Mouse (Mus musculus): Measurements from ENCODE around the gene Rock2.

Gene Rock2

GRCm38 (mm10) chr12:16872006-16872405, 22.7 kb upstream of the Rock2 start:
- no peak for DNase-seq

GRCm38 (mm10) chr12:16872926-16873464, 21.7 kb upstream of the Rock2 start:
- no peak for DNase-seq

DNA sequence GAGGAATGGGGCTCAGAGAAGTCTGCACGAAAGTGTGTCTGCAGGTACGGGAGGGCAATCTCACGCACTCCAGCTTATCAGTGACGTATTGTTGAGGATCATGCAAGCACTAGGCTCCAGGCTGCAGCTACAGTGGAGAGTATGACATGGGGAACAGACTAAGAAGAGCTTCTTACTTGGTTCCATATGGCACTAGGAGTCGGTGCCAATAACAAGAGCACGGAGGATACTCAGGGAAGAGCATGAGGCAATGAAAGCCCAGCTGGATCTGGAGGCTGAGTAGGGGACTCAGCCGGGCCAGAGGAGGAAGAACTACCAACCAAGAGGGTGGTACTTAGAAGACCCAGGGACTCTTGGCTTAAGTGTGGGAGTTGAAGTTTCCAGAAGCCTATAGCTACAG, 21.1 kb upstream of the Rock2 start:
- DNase-seq, result no peak

DNA sequence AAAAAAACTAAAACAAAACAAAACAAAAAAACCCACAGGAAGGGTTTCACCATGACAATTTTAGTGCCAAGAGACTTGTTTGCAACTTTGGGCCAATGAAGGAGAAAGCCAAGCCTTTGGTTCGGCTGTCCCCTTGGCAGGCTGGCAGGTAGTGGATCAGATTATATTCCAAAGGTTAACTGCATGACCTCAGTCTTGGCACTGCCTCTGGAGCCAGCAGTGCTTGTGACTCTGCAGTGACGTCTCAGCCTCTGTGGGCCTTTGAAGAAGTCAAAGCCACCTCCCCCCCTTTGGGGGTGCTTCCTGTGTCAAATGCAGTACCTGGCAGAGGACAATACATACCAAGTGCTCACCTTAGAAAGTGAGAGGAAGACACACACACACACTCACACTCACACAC, 20.6 kb upstream of the Rock2 start:
- DNase-seq, result no peak

- DNase-seq, result no peak
These were observed 19.4 kb upstream of the Rock2 start for GRCm38 (mm10) chr12:16875269-16875668.

DNA sequence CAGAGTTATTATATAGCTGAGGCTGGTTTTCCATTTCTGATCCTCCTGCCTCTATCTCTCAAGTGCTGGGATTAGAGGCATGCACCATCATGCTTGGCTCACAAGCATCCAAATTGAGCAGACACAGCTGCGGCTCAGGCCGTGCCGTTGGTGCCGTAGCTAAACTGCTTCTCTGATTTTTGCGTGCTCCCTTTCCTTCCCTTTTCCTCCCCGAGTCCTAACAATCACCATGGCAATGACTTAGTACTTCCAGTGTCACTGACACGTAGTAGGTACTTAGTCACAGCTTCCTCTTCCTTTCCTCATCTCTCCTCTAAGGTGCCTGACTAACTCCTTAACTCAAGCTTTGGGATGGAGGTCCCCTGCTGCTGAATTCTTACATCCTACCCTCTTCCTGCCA, 19.0 kb upstream of the Rock2 start:
- DNase-seq, result no peak

DNA sequence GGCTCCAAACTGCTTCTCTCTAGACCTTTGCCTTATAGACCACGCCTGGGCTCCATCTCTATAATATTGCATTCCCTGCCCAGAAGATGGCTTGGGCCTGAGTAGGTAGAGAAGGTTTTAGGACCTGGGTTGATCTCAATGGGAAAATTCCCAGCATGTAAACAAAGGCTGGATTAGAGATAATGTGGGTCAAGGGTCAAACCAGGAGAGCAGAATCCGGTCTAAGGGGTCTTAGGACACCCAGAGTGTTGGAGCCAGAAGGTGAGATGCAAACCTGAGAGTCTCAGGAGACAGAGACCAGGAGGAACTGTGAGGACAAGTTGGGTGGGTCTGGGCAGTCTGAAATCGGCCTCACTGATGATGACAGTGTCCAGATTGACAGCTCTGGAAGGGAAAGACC, 18.0 kb upstream of the Rock2 start:
- DNase-seq, result no peak

GRCm38 (mm10) chr12:16877141-16877540, 17.6 kb upstream of the Rock2 start:
- DNase-seq, result no peak

- no peak for DNase-seq
These were observed 17.0 kb upstream of the Rock2 start for GRCm38 (mm10) chr12:16877679-16878078.

- DNase-seq, result no peak
These were observed 15.3 kb upstream of the Rock2 start for GRCm38 (mm10) chr12:16879369-16879768.

DNA sequence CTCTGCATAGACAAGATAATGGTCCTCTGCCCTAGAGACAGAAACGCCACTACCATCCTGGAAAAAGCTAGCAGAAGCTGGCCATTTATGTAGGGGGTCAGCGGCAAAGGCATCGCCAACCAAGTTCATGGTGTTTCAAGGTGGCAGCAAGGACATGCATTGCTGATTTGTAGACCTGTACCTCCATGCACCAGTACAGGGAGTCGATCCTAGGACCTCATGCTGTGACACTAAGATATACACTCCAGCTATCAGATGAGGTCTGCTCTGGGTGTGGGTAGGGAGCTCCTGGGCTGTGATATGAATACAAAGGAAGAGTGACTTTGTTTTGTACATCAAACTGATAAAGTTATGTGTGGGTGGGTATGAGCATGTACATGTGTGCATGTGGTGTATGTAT, 14.6 kb upstream of the Rock2 start:
- DNase-seq, result no peak

DNA sequence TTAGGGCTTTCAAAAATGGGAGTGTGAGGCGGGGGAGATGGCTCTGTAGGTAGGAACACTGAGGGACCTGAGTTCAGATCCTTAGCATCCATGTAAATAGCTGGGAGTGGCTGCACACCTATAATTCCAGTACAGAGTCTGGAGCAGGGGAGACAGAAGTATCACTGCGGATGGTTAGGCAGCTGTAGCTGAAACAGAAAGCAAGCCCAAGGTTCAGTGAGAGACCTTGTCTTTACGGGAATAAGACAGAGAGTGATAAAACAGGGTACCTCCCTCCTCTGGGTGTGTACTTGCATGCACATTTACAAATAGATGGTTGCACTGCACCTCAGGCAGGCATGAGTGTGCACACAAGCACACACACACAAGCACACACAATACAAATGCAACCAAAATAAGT, 12.3 kb upstream of the Rock2 start:
- DNase-seq, result no peak

- no peak for DNase-seq
These were observed 11.6 kb upstream of the Rock2 start for GRCm38 (mm10) chr12:16883111-16883510.

- no peak for DNase-seq
These were observed 10.2 kb upstream of the Rock2 start for GRCm38 (mm10) chr12:16884534-16884933.

- DNase-seq, result no peak
These were observed 8.3 kb upstream of the Rock2 start for GRCm38 (mm10) chr12:16886354-16886753.

DNA sequence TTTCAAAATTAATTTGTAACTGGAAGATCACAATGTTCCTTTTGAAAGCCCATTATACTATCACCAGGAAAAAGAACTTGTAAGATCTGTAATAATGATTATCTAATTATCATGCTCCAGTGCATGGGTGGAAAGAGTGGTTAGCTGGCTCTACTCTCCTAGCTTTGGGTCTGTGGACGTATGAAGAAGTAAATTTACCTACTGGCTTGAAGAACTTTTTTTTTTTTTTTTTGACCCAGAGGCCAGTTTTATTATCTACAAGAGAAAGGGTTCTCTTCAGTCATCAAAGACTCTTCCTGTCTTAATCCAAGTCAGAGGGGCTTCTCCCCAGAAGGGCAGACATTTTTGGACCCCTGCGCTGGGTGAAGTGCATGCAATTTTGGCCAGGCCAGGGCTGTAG, 1.7 kb upstream of the Rock2 start:
- no peak for DNase-seq

- DNase-seq, result peak in 1 of 2 experiments; percentile 18
These were observed 869 bp upstream of the Rock2 start for GRCm38 (mm10) chr12:16893656-16894395.

GRCm38 (mm10) chr12:16895221-16895928, 680 bp downstream of the Rock2 start:
- DNase-seq, result no peak

DNA sequence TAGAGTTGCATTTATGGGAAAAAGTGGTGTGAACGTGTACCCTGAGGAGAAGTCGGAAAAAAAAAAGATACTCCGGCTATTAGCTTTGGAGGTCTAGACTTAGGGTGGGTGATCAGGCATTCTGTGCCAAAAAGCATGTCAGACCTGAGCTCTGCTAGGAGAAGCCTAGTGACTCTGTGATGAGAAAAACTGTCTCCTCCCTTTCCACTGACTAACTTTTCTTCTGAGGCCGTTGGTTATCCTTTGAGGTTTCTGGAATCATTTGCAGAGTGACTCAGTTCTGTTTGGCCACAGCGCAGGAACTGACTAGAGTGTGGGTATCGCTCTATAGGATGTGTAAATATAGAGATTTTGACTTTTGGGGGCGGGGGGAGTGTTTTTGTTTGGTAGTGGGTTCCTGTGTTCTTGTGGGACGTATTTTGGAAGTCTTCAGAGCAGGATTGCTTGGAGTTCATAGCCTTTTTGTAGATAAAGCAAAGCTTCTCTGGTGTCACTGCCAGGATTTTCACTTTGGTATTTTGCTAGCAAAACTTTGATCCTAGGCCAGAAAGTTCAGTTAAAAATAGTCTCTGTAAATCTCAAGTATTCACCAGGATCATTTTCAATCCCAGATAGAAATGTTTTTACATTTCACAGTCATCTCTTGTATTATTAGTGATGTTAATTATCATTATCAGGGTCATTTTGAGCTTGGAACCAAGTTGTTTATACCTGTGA, 1.5 kb downstream of the Rock2 start:
- DNase-seq, result no peak

- no peak for DNase-seq
These were observed 2.5 kb downstream of the Rock2 start for GRCm38 (mm10) chr12:16897225-16897624.

DNA sequence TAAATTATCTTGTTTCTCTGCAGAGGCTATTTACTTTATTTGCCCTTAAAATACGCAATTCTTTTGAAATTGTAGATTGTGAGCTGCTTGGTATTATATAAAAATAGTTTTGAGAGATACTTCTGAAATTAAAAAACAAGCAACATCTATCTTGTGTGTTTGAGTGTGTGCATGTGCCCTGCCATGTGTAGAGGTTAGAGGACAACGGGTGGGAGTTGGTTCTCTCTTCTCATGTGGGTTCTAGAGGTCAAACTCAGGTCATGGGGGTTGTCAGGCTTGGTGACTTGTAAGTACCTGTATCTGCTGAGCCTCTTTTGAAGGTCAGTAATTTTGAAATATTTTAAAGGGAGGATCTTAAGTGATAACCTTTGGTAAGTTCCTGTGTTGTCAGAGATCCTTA, 3.5 kb downstream of the Rock2 start:
- DNase-seq, result no peak

- no peak for DNase-seq
These were observed 4.1 kb downstream of the Rock2 start for GRCm38 (mm10) chr12:16898790-16899189.

GRCm38 (mm10) chr12:16900625-16901222, 6.0 kb downstream of the Rock2 start:
- no peak for DNase-seq

All from spleen, adult 18-20 months (tissue).